Mouse (Mus musculus) MEL (cell line): ENCODE measurements around the gene Epb42. TPM values are rescaled to one million over a fixed set of nuclear protein-coding genes. Genes with fewer than 3 reads are reported as not detected.
A peak's percentile ranks its signal among the peaks of the same experiment; 100 is the strongest.

Experiments used
- DNase-seq: peaks from one replicate; pipeline ENCODE4 v3.0.0; 2011; ENCODE audit warnings: low read depth, low spot score
- H3K27ac ChIP-seq: 2 replicates; pipeline ENCODE4 v1.5.1; 2012; ENCODE audit warnings: low read depth, mild to moderate bottlenecking, control low read depth, low read length, moderate library complexity; ENCODE audit not compliant: control insufficient read depth
- H3K27me3 ChIP-seq, 2 experiments: fragments of 150-350 bp in 1 of 2; sonication (generic) in 1 of 2; 2 replicates each; pipeline ENCODE4 v1.6.1; 2012; ENCODE audit warnings: low read length in 2 of 2, mild to moderate bottlenecking in 2 of 2, improper control_type of control experiment in 1 of 2, moderate library complexity in 1 of 2; ENCODE audit not compliant: insufficient read depth in 2 of 2, control insufficient read depth in 1 of 2
- H3K36me3 ChIP-seq, 2 experiments: 2 replicates each; pipeline ENCODE4 v1.6.1; 2012 to 2014; ENCODE audit warnings: low read length in 2 of 2, improper control_type of control experiment in 1 of 2, inconsistent platforms in 1 of 2, mild to moderate bottlenecking in 1 of 2; ENCODE audit not compliant: insufficient read depth in 2 of 2, control insufficient read depth in 1 of 2
- H3K4me1 ChIP-seq, 2 experiments: fragments of 150-350 bp in 1 of 2; sonication (generic) in 1 of 2; 2 replicates each; pipeline ENCODE4 v1.6.1; 2012; ENCODE audit warnings: low read length in 2 of 2, improper control_type of control experiment in 1 of 2, mild to moderate bottlenecking in 1 of 2; ENCODE audit not compliant: insufficient read depth in 2 of 2, control insufficient read depth in 1 of 2
- H3K4me3 ChIP-seq, 2 experiments: fragments of 150-350 bp in 1 of 2; sonication (generic) in 1 of 2; 2 replicates each; pipeline ENCODE4 v1.5.1; 2012; ENCODE audit warnings: low read depth in 2 of 2, low read length in 2 of 2, mild to moderate bottlenecking in 2 of 2, moderate library complexity in 2 of 2, control low read depth in 1 of 2, improper control_type of control experiment in 1 of 2; ENCODE audit not compliant: control insufficient read depth in 1 of 2, insufficient read depth in 1 of 2
- H3K79me2 ChIP-seq: 2 replicates; pipeline ENCODE4 v1.6.1; 2012; ENCODE audit warnings: mild to moderate bottlenecking, low read length, moderate library complexity; ENCODE audit not compliant: control insufficient read depth, poor library complexity, insufficient read depth
- H3K9ac ChIP-seq: 2 replicates; pipeline ENCODE4 v1.6.1; 2012; ENCODE audit warnings: low read depth, mild to moderate bottlenecking, control low read depth, low read length, moderate library complexity; ENCODE audit not compliant: control insufficient read depth, poor library complexity, severe bottlenecking
- H3K9me3 ChIP-seq: fragments of 150-350 bp; sonication (generic); replicated peaks from 2 replicates; pipeline ENCODE4 v1.6.1; 2012; ENCODE audit warnings: mild to moderate bottlenecking, low read length, improper control_type of control experiment, moderate library complexity; ENCODE audit not compliant: insufficient read depth
- BHLHE40 ChIP-seq: IDR thresholded peaks from 2 replicates; pipeline ENCODE4 v1.6.1; 2012; ENCODE audit warnings: low read depth, mild to moderate bottlenecking, inconsistent platforms, low read length, improper control_type of control experiment, borderline replicate concordance
- CHD1 ChIP-seq: IDR thresholded peaks from 2 replicates; pipeline ENCODE4 v1.6.1; 2012; ENCODE audit warnings: low read depth, mild to moderate bottlenecking, inconsistent platforms, low read length, improper control_type of control experiment
- CHD2 ChIP-seq: IDR thresholded peaks from 2 replicates; pipeline ENCODE4 v1.6.1; 2011; ENCODE audit warnings: low read length, improper control_type of control experiment
- CTCF ChIP-seq, 3 experiments: IDR thresholded peaks in 2 of 3; conservative IDR thresholded peaks in 1 of 3; 2 replicates each; pipeline ENCODE4 v1.5.1; 2011 to 2012; ENCODE audit warnings: low read length in 3 of 3, low read depth in 2 of 3, mild to moderate bottlenecking in 2 of 3, improper control_type of control experiment in 1 of 3, inconsistent platforms in 1 of 3, mixed read lengths in 1 of 3, moderate library complexity in 1 of 3; ENCODE audit not compliant: control insufficient read depth in 1 of 3, insufficient read depth in 1 of 3, poor library complexity in 1 of 3, severe bottlenecking in 1 of 3
- E2F4 ChIP-seq: IDR thresholded peaks from 2 replicates; pipeline ENCODE4 v1.6.1; 2011; ENCODE audit warnings: low read depth, low read length, improper control_type of control experiment, borderline replicate concordance
- EP300 ChIP-seq, 2 experiments: IDR thresholded peaks; 2 replicates each; pipeline ENCODE4 v1.6.1; 2011; ENCODE audit warnings: improper control_type of control experiment in 2 of 2, low read length in 2 of 2, low read depth in 1 of 2, mild to moderate bottlenecking in 1 of 2
- GABPA ChIP-seq: IDR thresholded peaks from 2 replicates; pipeline ENCODE4 v1.6.1; 2012; ENCODE audit warnings: low read depth, mild to moderate bottlenecking, inconsistent platforms, low read length, improper control_type of control experiment, moderate library complexity
- GATA1 ChIP-seq: IDR thresholded peaks from 2 replicates; pipeline ENCODE4 v1.6.1; 2011; ENCODE audit warnings: low read depth, low read length, improper control_type of control experiment
- HCFC1 ChIP-seq: IDR thresholded peaks from 2 replicates; pipeline ENCODE4 v1.6.1; 2012; ENCODE audit warnings: low read depth, mild to moderate bottlenecking, inconsistent platforms, low read length, improper control_type of control experiment, moderate library complexity
- KAT2A ChIP-seq: conservative IDR thresholded peaks from 2 replicates; pipeline ENCODE4 v1.6.1; 2012; ENCODE audit warnings: low read depth, low read length, improper control_type of control experiment, inconsistent platforms
- MAX ChIP-seq: IDR thresholded peaks from 2 replicates; pipeline ENCODE4 v1.6.1; 2011; ENCODE audit warnings: low read length, improper control_type of control experiment
- MAZ ChIP-seq: IDR thresholded peaks from 2 replicates; pipeline ENCODE4 v1.6.1; 2012; ENCODE audit warnings: low read depth, mild to moderate bottlenecking, inconsistent platforms, low read length, improper control_type of control experiment
- MXI1 ChIP-seq: IDR thresholded peaks from 2 replicates; pipeline ENCODE4 v1.6.1; 2011; ENCODE audit warnings: mild to moderate bottlenecking, low read depth, low read length, improper control_type of control experiment
- MYB ChIP-seq: IDR thresholded peaks from 2 replicates; pipeline ENCODE4 v1.6.1; 2011; ENCODE audit warnings: mild to moderate bottlenecking, low read depth, low read length, improper control_type of control experiment
- NELFE ChIP-seq: IDR thresholded peaks from 2 replicates; pipeline ENCODE4 v1.6.1; 2011; ENCODE audit warnings: low read depth, low read length, improper control_type of control experiment
- NRF1 ChIP-seq: IDR thresholded peaks from 2 replicates; pipeline ENCODE4 v1.6.1; 2014; ENCODE audit warnings: low read depth, mild to moderate bottlenecking, inconsistent platforms, low read length, improper control_type of control experiment, moderate library complexity; ENCODE audit not compliant: poor library complexity, insufficient read depth, severe bottlenecking
- POLR2A ChIP-seq, 2 experiments: IDR thresholded peaks; 2 replicates each; pipeline ENCODE4 v1.6.1; 2011 to 2012; ENCODE audit warnings: low read length in 2 of 2, mild to moderate bottlenecking in 2 of 2, control low read depth in 1 of 2, improper control_type of control experiment in 1 of 2, low read depth in 1 of 2, moderate library complexity in 1 of 2; ENCODE audit not compliant: control insufficient read depth in 1 of 2, insufficient read depth in 1 of 2, poor library complexity in 1 of 2
- POLR2AphosphoS5 ChIP-seq: IDR thresholded peaks from 2 replicates; pipeline ENCODE4 v1.6.1; 2012; ENCODE audit warnings: low read depth, borderline replicate concordance, mild to moderate bottlenecking, inconsistent platforms, low read length, moderate library complexity, mixed read lengths
- RAD21 ChIP-seq: IDR thresholded peaks from 2 replicates; pipeline ENCODE4 v1.6.1; 2011; ENCODE audit warnings: mild to moderate bottlenecking, low read depth, low read length, improper control_type of control experiment
- RCOR1 ChIP-seq: IDR thresholded peaks from 2 replicates; pipeline ENCODE4 v1.6.1; 2012; ENCODE audit warnings: low read depth, mild to moderate bottlenecking, inconsistent platforms, low read length, improper control_type of control experiment
- SIN3A ChIP-seq: IDR thresholded peaks from 2 replicates; pipeline ENCODE4 v1.6.1; 2012; ENCODE audit warnings: low read length, improper control_type of control experiment, inconsistent platforms
- SMC3 ChIP-seq: IDR thresholded peaks from 2 replicates; pipeline ENCODE4 v1.6.1; 2011; ENCODE audit warnings: low read depth, low read length, improper control_type of control experiment
- TBP ChIP-seq: IDR thresholded peaks from 2 replicates; pipeline ENCODE4 v1.8.0; 2011; ENCODE audit warnings: low read depth, low read length, improper control_type of control experiment
- TCF12 ChIP-seq: IDR thresholded peaks from 2 replicates; pipeline ENCODE4 v1.6.1; 2014; ENCODE audit warnings: low read depth, mild to moderate bottlenecking, inconsistent platforms, low read length, improper control_type of control experiment, moderate library complexity
- UBTF ChIP-seq: IDR thresholded peaks from 2 replicates; pipeline ENCODE4 v1.6.1; 2012; ENCODE audit warnings: low read depth, mild to moderate bottlenecking, inconsistent platforms, low read length, improper control_type of control experiment, moderate library complexity, borderline replicate concordance; ENCODE audit not compliant: insufficient read depth
- USF1 ChIP-seq: IDR thresholded peaks from 2 replicates; pipeline ENCODE4 v1.6.1; 2014; ENCODE audit warnings: low read depth, mild to moderate bottlenecking, inconsistent platforms, low read length, improper control_type of control experiment, moderate library complexity
- USF2 ChIP-seq, 2 experiments: IDR thresholded peaks; 2 replicates each; pipeline ENCODE4 v1.6.1; 2011 to 2012; ENCODE audit warnings: improper control_type of control experiment in 2 of 2, low read length in 2 of 2, borderline replicate concordance in 1 of 2, inconsistent platforms in 1 of 2, low read depth in 1 of 2, mild to moderate bottlenecking in 1 of 2; ENCODE audit not compliant: insufficient read depth in 1 of 2
- ZC3H11A ChIP-seq: IDR thresholded peaks from 2 replicates; pipeline ENCODE4 v1.6.1; 2012; ENCODE audit warnings: low read depth, mild to moderate bottlenecking, inconsistent platforms, low read length, improper control_type of control experiment
- ZKSCAN1 ChIP-seq: IDR thresholded peaks from 2 replicates; pipeline ENCODE4 v1.6.1; 2012; ENCODE audit warnings: low read depth, mild to moderate bottlenecking, inconsistent platforms, low read length, improper control_type of control experiment, moderate library complexity
- ZMIZ1 ChIP-seq: IDR thresholded peaks from 2 replicates; pipeline ENCODE4 v1.6.1; 2012; ENCODE audit warnings: low read depth, mild to moderate bottlenecking, inconsistent platforms, low read length, improper control_type of control experiment, moderate library complexity
- polyA plus RNA-seq, 2 experiments: library from polyadenylated mRNA; stranded (reverse) in 1 of 2; unstranded in 1 of 2; fragments of >175 nt in 1 of 2; fragments of >200 nt in 1 of 2; gene quantifications; 2 replicates each; pipeline versions ENCODE4 v1.2.1 to v1.2.4; 2012; ENCODE audit warnings: low replicate concordance in 2 of 2, low read depth in 1 of 2; ENCODE audit not compliant: insufficient read length in 2 of 2, insufficient read depth in 1 of 2, missing spikeins in 1 of 2
- total RNA-seq: library from RNA; depleted of rRNA; stranded (reverse); fragments of 300-350 nt; gene quantifications from 2 replicates; pipeline ENCODE4 v1.2.3, GENCODE M21; 2012

Gene Epb42
- total and polyA plus RNA-seq, 3 experiments, result 2.3 to 2.9 TPM; not detected in 1

DNA sequence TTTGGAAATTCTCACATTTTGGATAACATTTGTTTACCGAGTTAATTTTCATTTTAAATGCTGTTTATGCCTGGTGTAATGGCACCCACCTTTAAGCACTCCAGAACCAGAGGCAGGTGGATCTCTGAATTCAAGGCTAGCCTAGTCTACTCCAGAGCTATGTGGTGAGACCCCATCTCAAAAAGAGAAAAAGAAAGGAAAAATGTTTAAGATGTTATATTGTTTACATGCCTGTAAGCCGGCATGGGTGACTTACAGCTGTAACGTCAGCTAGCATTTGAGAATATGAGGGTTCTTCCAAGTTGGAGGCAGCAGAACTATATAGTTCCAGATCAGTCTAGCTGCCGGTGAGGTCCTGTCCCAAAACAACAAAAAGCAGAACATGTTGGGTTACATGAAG, 65.1 kb downstream of the Epb42 start:
- Histone ChIP-seq H3K4me3 (peak overlapping the region; percentile 54 to 93), H3K79me2 (peaks cover 16% of the 10 kb centered on the region), H3K36me3 (peaks cover 0 to 21% of the 10 kb centered on the region in 2 experiments; a peak in 2 of 4 replicates), H3K9me3 (no peaks in the 10 kb centered on the region), H3K4me1 (peaks cover 2 to 8% of the 10 kb centered on the region in 2 experiments; a peak in 2 of 4 replicates), H3K27me3 (no peaks in the 10 kb centered on the region), H3K27ac (peak overlapping the region; percentile 30; the same call in 1 of the 2 replicates), H3K9ac (peak overlapping the region; percentile 53)
- DNase-seq, result peak; percentile 50
- TF ChIP-seq BHLHE40 (no peak), RCOR1 (no peak), EP300 (IDR thresholded peaks at IDR 0.05; ENCODE audit: low read depth in 1 of 2, low read length in 2 of 2) (no peak)

- peak within 1 kb of the TSS; percentile 84 for H3K9ac ChIP-seq
- peaks cover 2 to 3% of the 10 kb centered on the region in 2 experiments; a peak in 2 of 4 replicates for H3K4me1 ChIP-seq
- H3K79me2 ChIP-seq, result peaks cover 22% of the 10 kb centered on the region
- no peaks in the 10 kb centered on the region for H3K9me3 ChIP-seq
- peak within 1 kb of the TSS; percentile 73 to 93 for H3K4me3 ChIP-seq
- DNase-seq, result peak; percentile 95
- H3K27me3 ChIP-seq, result no peaks in the 10 kb centered on the region
- H3K36me3 ChIP-seq, result peaks cover 0 to 16% of the 10 kb centered on the region in 2 experiments; a peak in 2 of 4 replicates
- peak within 1 kb of the TSS; percentile 62 for H3K27ac ChIP-seq
- no peak for TF ChIP-seq GABPA
- TF ChIP-seq ZMIZ1, result peak; percentile 88
- peak; percentile 61; the same call in 1 of the 2 replicates for TF ChIP-seq TCF12
- no peak for TF ChIP-seq BHLHE40
- TF ChIP-seq RCOR1, result no peak
- peak; percentile 92 for TF ChIP-seq HCFC1
- TF ChIP-seq UBTF, result no peak
- peak; percentile 73 for TF ChIP-seq KAT2A
- no peak for TF ChIP-seq CHD1
- TF ChIP-seq NRF1, result peak; percentile 9; the same call in 1 of the 2 replicates
- TF ChIP-seq RAD21, result no peak
- TF ChIP-seq USF1, result 0 out of 2 replicates have a peak, but pooled peaks have one; percentile 21
- TF ChIP-seq CHD2, result no peak
- TF ChIP-seq TBP, result peak; percentile 70; the same call in 1 of the 2 replicates
- TF ChIP-seq POLR2A (IDR thresholded peaks at IDR 0.05; ENCODE audit: control insufficient read depth in 1 of 2, insufficient read depth in 1 of 2, low read depth in 1 of 2, low read length in 2 of 2, poor library complexity in 1 of 2), result peak; percentile 94 to 98
- TF ChIP-seq CTCF (IDR thresholded peaks at IDR 0.05 in 2 of 3, conservative IDR thresholded peaks at IDR 0.05 in 1 of 3; ENCODE audit: control insufficient read depth in 1 of 3, insufficient read depth in 1 of 3, low read depth in 2 of 3, low read length in 3 of 3, poor library complexity in 1 of 3, severe bottlenecking in 1 of 3), result no peak
- peak; percentile 96 for TF ChIP-seq NELFE
- peak; percentile 81; the same call in 1 of the 2 replicates for TF ChIP-seq SIN3A
- TF ChIP-seq POLR2AphosphoS5, result no peak
- TF ChIP-seq MXI1, result 0 out of 2 replicates have a peak, but pooled peaks have one; percentile 31
- no peak for TF ChIP-seq SMC3
- TF ChIP-seq USF2 (IDR thresholded peaks at IDR 0.05; ENCODE audit: borderline replicate concordance in 1 of 2, insufficient read depth in 1 of 2, low read depth in 1 of 2, low read length in 2 of 2), result no peak
- no peak; the same call in 1 of the 2 replicates for TF ChIP-seq MAX
- no peak for TF ChIP-seq E2F4
- no peak for TF ChIP-seq MAZ
- 0 out of 2 replicates have a peak, but pooled peaks have one; percentile 10 for TF ChIP-seq MYB
- no peak for TF ChIP-seq ZC3H11A
- no peak for TF ChIP-seq EP300 (IDR thresholded peaks at IDR 0.05; ENCODE audit: low read depth in 1 of 2, low read length in 2 of 2)
- no peak for TF ChIP-seq GATA1
- TF ChIP-seq ZKSCAN1, result no peak
These were observed 66.3 kb downstream of the Epb42 start, which contains the start of gene Ubr1 for GRCm38 (mm10) chr2:120970559-120971080. Gene Ubr1 (minus strand): TSS chr2:120970715.
